Mouse (Mus musculus) spleen, postnatal 4 days (tissue): ENCODE data around the gene Ercc6l2.

Experiments used
- DNase-seq, 2 experiments: peaks; one replicate each; pipeline ENCODE4 v3.0.0; 2022; ENCODE audit warnings: low spot score in 2 of 2

The Ercc6l2 gene

GRCm38 (mm10) chr13:63929917-63930515 lies 115.0 kb downstream of the Ercc6l2 start:
- DNase-seq: no peak

- no peak for DNase-seq
Measured at GRCm38 (mm10) chr13:63930525-63930924, 115.5 kb downstream of the Ercc6l2 start.

- no peak for DNase-seq
Measured at GRCm38 (mm10) chr13:63936369-63936768, 121.3 kb downstream of the Ercc6l2 start.

GRCm38 (mm10) chr13:63940257-63940656 lies 125.2 kb downstream of the Ercc6l2 start:
- no peak for DNase-seq

DNA sequence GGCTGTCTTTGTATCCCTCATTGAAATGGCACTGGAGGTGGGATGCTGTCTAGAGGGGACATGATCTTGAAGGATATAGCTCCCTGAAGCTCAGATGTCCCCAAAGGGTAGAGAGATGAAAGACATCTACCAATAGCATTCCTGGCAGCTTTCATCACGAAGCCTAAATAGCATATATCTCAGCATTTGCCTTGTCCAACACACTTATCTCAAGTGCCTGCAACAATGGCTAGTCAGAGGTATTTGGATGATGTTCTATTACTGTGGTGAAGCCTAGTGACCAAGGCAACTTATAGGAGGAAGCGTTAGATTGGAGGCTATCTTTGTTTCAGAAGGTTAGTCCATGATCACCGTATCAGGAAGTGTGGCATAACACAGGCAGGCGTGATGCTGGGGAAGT lies 126.1 kb downstream of the Ercc6l2 start:
- no peak for DNase-seq

DNA sequence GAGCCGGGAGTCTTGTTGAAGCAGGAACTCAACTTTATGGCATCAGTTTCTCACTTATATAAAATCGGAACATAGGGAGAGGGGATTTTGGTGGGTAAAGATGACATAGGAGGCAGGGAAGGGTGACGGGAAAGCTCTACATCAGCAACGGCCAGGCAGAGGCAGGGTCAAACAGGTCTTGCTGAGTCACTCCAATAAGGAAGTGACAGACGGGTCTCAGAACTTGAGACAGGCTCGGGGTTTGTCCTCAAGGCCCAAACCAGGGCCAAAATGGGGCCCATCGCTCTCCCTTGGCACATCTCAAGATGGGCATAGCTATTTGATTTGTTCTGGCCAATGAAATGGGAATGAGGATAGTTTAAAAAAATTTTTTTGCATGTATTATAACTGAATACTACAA lies 128.6 kb downstream of the Ercc6l2 start:
- DNase-seq: no peak

- DNase-seq: no peak
Measured at GRCm38 (mm10) chr13:63944344-63945021, 129.4 kb downstream of the Ercc6l2 start.
